Mouse (Mus musculus): ENCODE results near the gene Src. TPM values are rescaled to one million over a fixed set of nuclear protein-coding genes. Genes with fewer than 3 reads are reported as not detected.

Src gene
- polyA plus RNA-seq, 1 experiment from 2014 or later, result 7.6 TPM

GRCm38 (mm10) chr2:157426171-157426570 lies 7.9 kb downstream of the Src start:
- no peaks in the 10 kb centered on the region for H3K9me3 ChIP-seq
- no peak for ATAC-seq (ENCODE audit: extremely low read depth, insufficient number of reproducible peaks, low FRiP score, low TSS enrichment)
- no peak overlapping the region for H3K4me2 ChIP-seq
- no peak overlapping the region for H3K4me3 ChIP-seq
- H3K4me1 ChIP-seq, result peaks cover 75% of the 10 kb centered on the region
- peaks cover 5% of the 10 kb centered on the region; the same call in 1 of the 2 replicates for H3K36me3 ChIP-seq
- H3K27me3 ChIP-seq (replicated peaks), result no peaks in the 10 kb centered on the region
- no peak overlapping the region for H3K9ac ChIP-seq
- WGBS, result 63% methylated on average over 6 of the region's 6 CpGs
- H3K27ac ChIP-seq (replicated peaks), result 0 out of 2 replicates have a peak overlapping the region, but pooled peaks have one; percentile 20

GRCm38 (mm10) chr2:157427164-157427563 lies 8.9 kb downstream of the Src start:
- Histone ChIP-seq H3K36me3 (peaks cover 5% of the 10 kb centered on the region), H3K9me3 (no peaks in the 10 kb centered on the region), H3K4me1 (peaks cover 84% of the 10 kb centered on the region), H3K4me3 (no peak overlapping the region), H3K4me2 (no peak overlapping the region), H3K27ac (replicated peaks) (no peak overlapping the region), H3K9ac (no peak overlapping the region), H3K27me3 (replicated peaks) (no peaks in the 10 kb centered on the region)
- WGBS, result 78% methylated on average over 5 of the region's 5 CpGs
- no peak for ATAC-seq (ENCODE audit: extremely low read depth, insufficient number of reproducible peaks, low FRiP score, low TSS enrichment)

GRCm38 (mm10) chr2:157428351-157429139 lies 10.3 kb downstream of the Src start:
- no peak overlapping the region for H3K9ac ChIP-seq
- H3K27me3 ChIP-seq (replicated peaks), result no peaks in the 10 kb centered on the region
- H3K27ac ChIP-seq (replicated peaks), result no peak overlapping the region
- no peaks in the 10 kb centered on the region for H3K9me3 ChIP-seq
- H3K36me3 ChIP-seq, result peaks cover 7% of the 10 kb centered on the region
- no peak for ATAC-seq (ENCODE audit: extremely low read depth, insufficient number of reproducible peaks, low FRiP score, low TSS enrichment)
- H3K4me2 ChIP-seq, result no peak overlapping the region
- no peak overlapping the region for H3K4me3 ChIP-seq
- H3K4me1 ChIP-seq, result peaks cover 82% of the 10 kb centered on the region
- WGBS, result 63% methylated on average over 13 of the region's 13 CpGs

GRCm38 (mm10) chr2:157429735-157430134 lies 11.5 kb downstream of the Src start:
- 72% methylated on average over 7 of the region's 7 CpGs for WGBS

GRCm38 (mm10) chr2:157430667-157431429 lies 12.6 kb downstream of the Src start:
- H3K9me3 ChIP-seq, result no peaks in the 10 kb centered on the region
- H3K36me3 ChIP-seq, result peaks cover 7% of the 10 kb centered on the region
- no peak overlapping the region for H3K27ac ChIP-seq (replicated peaks)
- H3K9ac ChIP-seq, result 0 out of 2 replicates have a peak overlapping the region, but pooled peaks have one; percentile 67
- ATAC-seq (ENCODE audit: extremely low read depth, insufficient number of reproducible peaks, low FRiP score, low TSS enrichment), result no peak
- 69% methylated on average over 4 of the region's 4 CpGs for WGBS
- H3K4me1 ChIP-seq, result peaks cover 88% of the 10 kb centered on the region
- H3K27me3 ChIP-seq (replicated peaks), result no peaks in the 10 kb centered on the region
- H3K4me3 ChIP-seq, result no peak overlapping the region
- no peak overlapping the region for H3K4me2 ChIP-seq

More at GRCm38 (mm10) chr2:157429735-157430134, 11.5 kb downstream of the Src start:
- no peaks in the 10 kb centered on the region for H3K27me3 ChIP-seq (replicated peaks)
- H3K36me3 ChIP-seq, result peaks cover 7% of the 10 kb centered on the region
- ATAC-seq (ENCODE audit: extremely low read depth, insufficient number of reproducible peaks, low FRiP score, low TSS enrichment), result no peak
- H3K9ac ChIP-seq, result no peak overlapping the region
- H3K4me3 ChIP-seq, result no peak overlapping the region
- no peaks in the 10 kb centered on the region for H3K9me3 ChIP-seq
- peaks cover 90% of the 10 kb centered on the region for H3K4me1 ChIP-seq
- no peak overlapping the region for H3K4me2 ChIP-seq
- no peak overlapping the region for H3K27ac ChIP-seq (replicated peaks)

- Histone ChIP-seq H3K4me2 (no peak overlapping the region), H3K9ac (peak overlapping the region; percentile 67), H3K4me3 (no peak overlapping the region), H3K27ac (replicated peaks) (peak overlapping the region; percentile 61), H3K36me3 (peaks cover 7% of the 10 kb centered on the region), H3K27me3 (replicated peaks) (no peaks in the 10 kb centered on the region), H3K9me3 (no peaks in the 10 kb centered on the region), H3K4me1 (peaks cover 85% of the 10 kb centered on the region)
- WGBS, result 67% methylated on average over 5 of the region's 5 CpGs
- no peak for ATAC-seq (ENCODE audit: extremely low read depth, insufficient number of reproducible peaks, low FRiP score, low TSS enrichment)
Measured at GRCm38 (mm10) chr2:157431912-157432311, 13.7 kb downstream of the Src start.

- 66% methylated on average over 9 of the region's 9 CpGs for WGBS
- no peak overlapping the region for H3K4me2 ChIP-seq
- no peak for ATAC-seq (ENCODE audit: extremely low read depth, insufficient number of reproducible peaks, low FRiP score, low TSS enrichment)
- peaks cover 80% of the 10 kb centered on the region for H3K4me1 ChIP-seq
- no peak overlapping the region for H3K4me3 ChIP-seq
- peak overlapping the region; percentile 61 for H3K27ac ChIP-seq (replicated peaks)
- H3K9ac ChIP-seq, result peak overlapping the region; percentile 67
- H3K9me3 ChIP-seq, result no peaks in the 10 kb centered on the region
- H3K27me3 ChIP-seq (replicated peaks), result no peaks in the 10 kb centered on the region
- peaks cover 11% of the 10 kb centered on the region for H3K36me3 ChIP-seq
Measured at GRCm38 (mm10) chr2:157432476-157432875, 14.2 kb downstream of the Src start.

- Histone ChIP-seq H3K4me2 (peak overlapping the region; percentile 14; the same call in 1 of the 2 replicates), H3K9ac (peak overlapping the region; percentile 51), H3K36me3 (peaks cover 17% of the 10 kb centered on the region), H3K9me3 (no peaks in the 10 kb centered on the region), H3K4me3 (no peak overlapping the region), H3K4me1 (peaks cover 66% of the 10 kb centered on the region), H3K27me3 (replicated peaks) (no peaks in the 10 kb centered on the region), H3K27ac (replicated peaks) (peak overlapping the region; percentile 60)
- 35% methylated on average over 9 of the region's 9 CpGs for WGBS
- ATAC-seq (ENCODE audit: extremely low read depth, insufficient number of reproducible peaks, low FRiP score, low TSS enrichment), result no peak
Measured at GRCm38 (mm10) chr2:157434041-157434440, 15.8 kb downstream of the Src start.

GRCm38 (mm10) chr2:157434497-157434896 lies 16.3 kb downstream of the Src start:
- Histone ChIP-seq H3K4me1 (peaks cover 62% of the 10 kb centered on the region), H3K4me3 (no peak overlapping the region), H3K4me2 (peak overlapping the region; percentile 14; the same call in 1 of the 2 replicates), H3K36me3 (peaks cover 21% of the 10 kb centered on the region), H3K9ac (peak overlapping the region; percentile 51), H3K27ac (replicated peaks) (peak overlapping the region; percentile 60), H3K9me3 (no peaks in the 10 kb centered on the region), H3K27me3 (replicated peaks) (no peaks in the 10 kb centered on the region)
- WGBS, result 15% methylated on average over 6 of the region's 6 CpGs
- no peak; the same call in 1 of the 2 replicates for ATAC-seq (ENCODE audit: extremely low read depth, insufficient number of reproducible peaks, low FRiP score, low TSS enrichment)

- peaks cover 48% of the 10 kb centered on the region for H3K4me1 ChIP-seq
- H3K9me3 ChIP-seq, result peaks cover 5% of the 10 kb centered on the region
- H3K27me3 ChIP-seq (replicated peaks), result no peaks in the 10 kb centered on the region
- 70% methylated on average over 11 of the region's 11 CpGs for WGBS
- no peak overlapping the region for H3K4me2 ChIP-seq
- no peak overlapping the region for H3K4me3 ChIP-seq
- no peak overlapping the region for H3K27ac ChIP-seq (replicated peaks)
- no peak for ATAC-seq (ENCODE audit: extremely low read depth, insufficient number of reproducible peaks, low FRiP score, low TSS enrichment)
- peaks cover 39% of the 10 kb centered on the region for H3K36me3 ChIP-seq
- H3K9ac ChIP-seq, result no peak overlapping the region
Measured at GRCm38 (mm10) chr2:157436496-157436895, 18.3 kb downstream of the Src start.

GRCm38 (mm10) chr2:157437123-157437522 lies 18.9 kb downstream of the Src start:
- Histone ChIP-seq H3K9me3 (peaks cover 5% of the 10 kb centered on the region), H3K4me1 (peaks cover 41% of the 10 kb centered on the region), H3K27me3 (replicated peaks) (no peaks in the 10 kb centered on the region), H3K4me2 (no peak overlapping the region), H3K9ac (no peak overlapping the region), H3K27ac (replicated peaks) (no peak overlapping the region), H3K36me3 (peaks cover 46% of the 10 kb centered on the region), H3K4me3 (no peak overlapping the region)
- WGBS, result 87% methylated on average over 3 of the region's 3 CpGs
- no peak for ATAC-seq (ENCODE audit: extremely low read depth, insufficient number of reproducible peaks, low FRiP score, low TSS enrichment)

Measured in heart, embryonic 13.5 days (tissue).